Mouse (Mus musculus) thymus, adult 2 months (tissue): Measurements from ENCODE around the gene Spag9. TPM values are rescaled to one million over a fixed set of nuclear protein-coding genes. Genes with fewer than 3 reads are reported as not detected.

Experiments used
- DNase-seq: peaks from one replicate; pipeline ENCODE4 v3.0.0; 2021
- H3K27ac ChIP-seq: fragments of 200-500 bp; 2 replicates; pipeline ENCODE4 v1.5.1; 2012; ENCODE audit warnings: low read length, control low read depth; ENCODE audit not compliant: control insufficient read depth, insufficient read depth
- H3K27me3 ChIP-seq: fragments of 200-500 bp; 2 replicates; pipeline ENCODE4 v1.6.1; 2012; ENCODE audit warnings: mild to moderate bottlenecking, low read length, moderate library complexity, mixed read lengths; ENCODE audit not compliant: control insufficient read depth, insufficient read depth
- H3K36me3 ChIP-seq: fragments of 200-500 bp; 2 replicates; pipeline ENCODE4 v1.6.1; 2012; ENCODE audit warnings: mild to moderate bottlenecking, low read length, moderate library complexity; ENCODE audit not compliant: control insufficient read depth, insufficient read depth
- H3K4me1 ChIP-seq: fragments of 200-500 bp; replicated peaks from 2 replicates; pipeline ENCODE4 v1.6.1; 2012; ENCODE audit warnings: low read length; ENCODE audit not compliant: control insufficient read depth, insufficient read depth
- H3K4me3 ChIP-seq: fragments of 200-500 bp; 2 replicates; pipeline ENCODE4 v1.5.1; 2012; ENCODE audit warnings: mild to moderate bottlenecking, low read length, control low read depth, moderate library complexity; ENCODE audit not compliant: control insufficient read depth, insufficient read depth
- CTCF ChIP-seq: fragments of 200-500 bp; IDR thresholded peaks from 2 replicates; pipeline ENCODE4 v1.5.1; 2012; ENCODE audit warnings: mild to moderate bottlenecking, control low read depth, low read length, moderate library complexity, borderline replicate concordance; ENCODE audit not compliant: control insufficient read depth, poor library complexity, insufficient read depth; ENCODE audit errors: extremely low read depth
- POLR2A ChIP-seq: fragments of 200-500 bp; IDR thresholded peaks from 2 replicates; pipeline ENCODE4 v1.6.1; 2012; ENCODE audit warnings: mild to moderate bottlenecking, low read length, control low read depth, moderate library complexity; ENCODE audit not compliant: control insufficient read depth, poor library complexity, insufficient read depth; ENCODE audit errors: extremely low read depth
- WGBS: fragments of 180-500 bp; shearing (Covaris S2); methylation state at CpG from one replicate; pipeline ENCODE4 v1.1.7; 2018; 5-methylcytosine and 5-hydroxymethylcytosine counted together
- polyA plus RNA-seq: library from polyadenylated mRNA; depleted of rRNA; stranded (reverse); fragments of >200 nt; gene quantifications from 2 replicates; pipeline ENCODE4 v1.2.3, GENCODE M21; 2012

The Spag9 gene
- polyA plus RNA-seq, 1 experiment = 22.0 TPM

GRCm38 (mm10) chr11:93957031-93957555 is 38.8 kb upstream of the Spag9 start:
- no peak overlapping the region for H3K4me3 ChIP-seq
- H3K27ac ChIP-seq = no peak overlapping the region
- peaks cover 20% of the 10 kb centered on the region for H3K36me3 ChIP-seq
- H3K27me3 ChIP-seq = no peaks in the 10 kb centered on the region
- peaks cover 12% of the 10 kb centered on the region for H3K4me1 ChIP-seq
- WGBS = 97% methylated on average over 2 of the region's 2 CpGs
- TF ChIP-seq POLR2A (no peak), CTCF (no peak)
- DNase-seq = no peak

GRCm38 (mm10) chr11:93957746-93958145 is 38.1 kb upstream of the Spag9 start:
- 95% methylated on average over 4 of the region's 4 CpGs for WGBS
- no peak overlapping the region for H3K27ac ChIP-seq
- TF ChIP-seq CTCF (no peak), POLR2A (no peak)
- no peaks in the 10 kb centered on the region for H3K27me3 ChIP-seq
- H3K4me1 ChIP-seq = peaks cover 12% of the 10 kb centered on the region
- no peak for DNase-seq
- H3K4me3 ChIP-seq = no peak overlapping the region
- H3K36me3 ChIP-seq = peaks cover 26% of the 10 kb centered on the region

GRCm38 (mm10) chr11:93961482-93961881 is 34.4 kb upstream of the Spag9 start:
- WGBS = 98% methylated on average over 6 of the region's 6 CpGs
- TF ChIP-seq CTCF = no peak
- TF ChIP-seq POLR2A = no peak
- no peak for DNase-seq
- peaks cover 2% of the 10 kb centered on the region; the same call in 1 of the 2 replicates for H3K4me1 ChIP-seq
- peaks cover 50% of the 10 kb centered on the region for H3K36me3 ChIP-seq
- H3K27me3 ChIP-seq = no peaks in the 10 kb centered on the region
- H3K27ac ChIP-seq = no peak overlapping the region
- no peak overlapping the region for H3K4me3 ChIP-seq

- DNase-seq = no peak
- Histone ChIP-seq H3K36me3 (peaks cover 50% of the 10 kb centered on the region), H3K4me1 (peaks cover 5% of the 10 kb centered on the region), H3K27ac (no peak overlapping the region), H3K27me3 (no peaks in the 10 kb centered on the region), H3K4me3 (no peak overlapping the region)
- TF ChIP-seq POLR2A (no peak), CTCF (no peak)
- 94% methylated on average over 4 of the region's 4 CpGs for WGBS
Measured at GRCm38 (mm10) chr11:93963013-93963412, 32.9 kb upstream of the Spag9 start.

GRCm38 (mm10) chr11:93965391-93965790 is 30.5 kb upstream of the Spag9 start:
- Histone ChIP-seq H3K4me1 (peaks cover 5% of the 10 kb centered on the region), H3K27ac (no peak overlapping the region), H3K36me3 (peaks cover 36% of the 10 kb centered on the region), H3K27me3 (no peaks in the 10 kb centered on the region), H3K4me3 (no peak overlapping the region)
- TF ChIP-seq POLR2A (no peak), CTCF (no peak)
- DNase-seq = no peak
- WGBS = 89% methylated on average over 6 of the region's 6 CpGs

GRCm38 (mm10) chr11:93967381-93967780 is 28.5 kb upstream of the Spag9 start:
- no peak for DNase-seq
- H3K4me3 ChIP-seq = peak overlapping the region; percentile 77
- H3K4me1 ChIP-seq = peaks cover 5% of the 10 kb centered on the region
- H3K27me3 ChIP-seq = no peaks in the 10 kb centered on the region
- TF ChIP-seq POLR2A = no peak
- no peak for TF ChIP-seq CTCF
- WGBS = 3% methylated on average over 11 of the region's 11 CpGs
- H3K27ac ChIP-seq = peak overlapping the region; percentile 42
- peaks cover 27% of the 10 kb centered on the region for H3K36me3 ChIP-seq
